Mouse (Mus musculus): ENCODE measurements around the gene Padi1. TPM values are rescaled to one million over a fixed set of nuclear protein-coding genes. Genes with fewer than 3 reads are reported as not detected.

Gene Padi1
- polyA plus RNA-seq, 1 experiment: 0.06 TPM

DNA sequence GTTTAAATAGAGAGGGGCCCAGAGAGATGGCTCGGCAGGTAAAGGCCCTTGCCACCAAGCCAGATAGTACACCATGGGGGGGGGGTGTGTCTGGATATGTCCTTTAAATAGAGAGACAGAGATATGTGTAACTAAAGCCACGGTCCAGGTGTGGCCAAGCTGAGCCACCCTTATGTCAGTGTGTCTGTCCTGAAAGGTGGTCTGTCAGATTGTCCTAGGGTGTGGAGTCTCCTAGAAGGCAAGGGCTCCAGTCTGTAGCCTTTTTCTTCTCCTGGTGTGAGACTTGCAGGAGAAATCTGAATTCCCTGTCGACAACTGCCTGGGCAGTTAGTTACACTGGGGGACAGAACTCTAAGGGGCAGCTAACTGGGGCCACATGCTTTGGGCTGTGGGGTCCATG, 34.6 kb upstream of the Padi1 start:
- TF ChIP-seq POLR2AphosphoS2 (IDR thresholded peaks at IDR 0.05; ENCODE audit: insufficient read length, low read depth) (no peak), TCF3 (IDR thresholded peaks at IDR 0.05; ENCODE audit: insufficient read length, low read depth) (no peak), REST (IDR thresholded peaks at IDR 0.05; ENCODE audit: insufficient read depth, insufficient read length) (no peak), POLR2A (IDR thresholded peaks at IDR 0.05; ENCODE audit: insufficient read length, low read depth) (no peak), MYOG (IDR thresholded peaks at IDR 0.05; ENCODE audit: control insufficient read depth in 1 of 3, insufficient read depth in 1 of 3, insufficient read length in 2 of 3, low read depth in 2 of 3) (no peak), MAX (IDR thresholded peaks at IDR 0.05; ENCODE audit: low read depth) (no peak), CEBPB (IDR thresholded peaks at IDR 0.05; ENCODE audit: insufficient read depth, poor library complexity, severe bottlenecking) (no peak), MYOD1 (IDR thresholded peaks at IDR 0.05; ENCODE audit: control insufficient read depth in 1 of 3, insufficient read length in 2 of 3, low read depth in 2 of 3) (no peak), TCF12 (IDR thresholded peaks at IDR 0.05; ENCODE audit: insufficient read depth, poor library complexity, severe bottlenecking) (no peak), SRF (IDR thresholded peaks at IDR 0.05; ENCODE audit: control insufficient read depth, insufficient read length, low read depth) (no peak), E2F4 (IDR thresholded peaks at IDR 0.05; ENCODE audit: insufficient read depth) (no peak), USF1 (IDR thresholded peaks at IDR 0.05; ENCODE audit: low read depth) (no peak)
- H3K4me2 ChIP-seq (ENCODE audit: low read depth): no peak overlapping the region

DNA sequence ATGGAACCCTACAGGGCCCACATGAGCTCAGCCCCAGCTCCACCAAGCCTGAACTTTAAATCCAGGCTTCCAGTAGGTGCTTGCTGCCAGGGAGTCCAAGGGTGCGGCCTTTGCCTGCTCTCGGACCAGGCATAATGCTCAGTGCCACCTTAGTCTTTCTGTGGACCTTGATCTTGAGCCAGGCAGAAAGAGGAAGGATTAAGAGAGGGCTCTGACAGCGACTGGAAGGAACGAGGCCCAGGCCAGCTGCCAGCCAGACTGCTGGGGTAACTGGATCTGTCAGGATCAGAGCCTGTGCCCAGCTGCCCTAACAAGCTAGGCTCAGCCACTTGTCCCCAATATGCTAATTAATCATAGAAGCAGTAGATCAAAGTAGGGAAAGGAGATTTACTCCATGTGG, 34.2 kb upstream of the Padi1 start:
- Histone ChIP-seq H3K36me3 (ENCODE audit: control insufficient read depth, insufficient read depth) (no peaks in the 10 kb centered on the region), H3ac (ENCODE audit: control insufficient read depth, insufficient read length) (no peak overlapping the region), H3K4me2 (ENCODE audit: low read depth) (no peak overlapping the region), H3K79me2 (ENCODE audit: control insufficient read depth, insufficient read depth) (no peaks in the 10 kb centered on the region), H3K27me3 (ENCODE audit: control insufficient read depth, insufficient read depth, insufficient read length) (no peaks in the 10 kb centered on the region), H3K4me3 (no peak overlapping the region)
- TF ChIP-seq MYOD1 (IDR thresholded peaks at IDR 0.05; ENCODE audit: control insufficient read depth in 1 of 3, insufficient read length in 2 of 3, low read depth in 2 of 3) (peak in 2 of 3 experiments; percentile 51 to 78), MAX (IDR thresholded peaks at IDR 0.05; ENCODE audit: low read depth) (no peak), TCF3 (IDR thresholded peaks at IDR 0.05; ENCODE audit: insufficient read length, low read depth) (peak; percentile 20), TCF12 (IDR thresholded peaks at IDR 0.05; ENCODE audit: insufficient read depth, poor library complexity, severe bottlenecking) (peak; percentile 29), MYOG (IDR thresholded peaks at IDR 0.05; ENCODE audit: control insufficient read depth in 1 of 3, insufficient read depth in 1 of 3, insufficient read length in 2 of 3, low read depth in 2 of 3) (peak; percentile 55 to 84 (median 69)), USF1 (IDR thresholded peaks at IDR 0.05; ENCODE audit: low read depth) (no peak)

More for the DNA sequence above, 34.6 kb upstream of the Padi1 start:
- Histone ChIP-seq H3ac (ENCODE audit: control insufficient read depth, insufficient read length) (no peak overlapping the region), H3K4me3 (no peak overlapping the region), H3K36me3 (ENCODE audit: control insufficient read depth, insufficient read depth) (no peaks in the 10 kb centered on the region), H3K27me3 (ENCODE audit: control insufficient read depth, insufficient read depth, insufficient read length) (no peaks in the 10 kb centered on the region), H3K79me2 (ENCODE audit: control insufficient read depth, insufficient read depth) (no peaks in the 10 kb centered on the region)

DNA sequence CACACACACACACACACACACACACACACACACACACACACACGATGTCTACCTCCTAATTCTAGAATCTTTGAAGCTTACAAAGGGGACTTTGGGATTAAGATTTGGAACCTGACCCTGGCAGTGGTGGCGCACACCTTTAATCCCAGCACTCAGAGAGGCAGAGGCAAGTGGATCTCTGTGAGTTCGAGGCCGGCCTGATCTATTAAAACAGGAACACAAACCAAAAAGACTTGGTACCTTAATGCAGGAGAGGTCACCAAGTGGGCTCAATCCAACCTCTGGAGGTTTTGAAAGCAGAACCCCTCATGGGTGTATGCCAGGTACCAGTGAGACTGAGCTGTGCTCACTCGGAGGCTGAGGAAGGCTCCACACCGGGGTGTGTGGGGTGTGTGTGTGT, 33.5 kb upstream of the Padi1 start:
- Histone ChIP-seq H3K36me3 (ENCODE audit: control insufficient read depth, insufficient read depth) (no peaks in the 10 kb centered on the region), H3ac (ENCODE audit: control insufficient read depth, insufficient read length) (no peak overlapping the region), H3K4me3 (no peak overlapping the region), H3K79me2 (ENCODE audit: control insufficient read depth, insufficient read depth) (no peaks in the 10 kb centered on the region), H3K27me3 (ENCODE audit: control insufficient read depth, insufficient read depth, insufficient read length) (no peaks in the 10 kb centered on the region), H3K4me2 (ENCODE audit: low read depth) (no peak overlapping the region)
- TF ChIP-seq MYOG (IDR thresholded peaks at IDR 0.05; ENCODE audit: control insufficient read depth in 1 of 3, insufficient read depth in 1 of 3, insufficient read length in 2 of 3, low read depth in 2 of 3) (no peak), MYOD1 (IDR thresholded peaks at IDR 0.05; ENCODE audit: control insufficient read depth in 1 of 3, insufficient read length in 2 of 3, low read depth in 2 of 3) (no peak), TCF3 (IDR thresholded peaks at IDR 0.05; ENCODE audit: insufficient read length, low read depth) (no peak), REST (IDR thresholded peaks at IDR 0.05; ENCODE audit: insufficient read depth, insufficient read length) (no peak), E2F4 (IDR thresholded peaks at IDR 0.05; ENCODE audit: insufficient read depth) (no peak), MAX (IDR thresholded peaks at IDR 0.05; ENCODE audit: low read depth) (no peak), CEBPB (IDR thresholded peaks at IDR 0.05; ENCODE audit: insufficient read depth, poor library complexity, severe bottlenecking) (no peak)

GRCm38 (mm10) chr4:140878655-140879054, 33.1 kb upstream of the Padi1 start:
- H3K27me3 ChIP-seq (ENCODE audit: control insufficient read depth, insufficient read depth, insufficient read length): no peaks in the 10 kb centered on the region

DNA sequence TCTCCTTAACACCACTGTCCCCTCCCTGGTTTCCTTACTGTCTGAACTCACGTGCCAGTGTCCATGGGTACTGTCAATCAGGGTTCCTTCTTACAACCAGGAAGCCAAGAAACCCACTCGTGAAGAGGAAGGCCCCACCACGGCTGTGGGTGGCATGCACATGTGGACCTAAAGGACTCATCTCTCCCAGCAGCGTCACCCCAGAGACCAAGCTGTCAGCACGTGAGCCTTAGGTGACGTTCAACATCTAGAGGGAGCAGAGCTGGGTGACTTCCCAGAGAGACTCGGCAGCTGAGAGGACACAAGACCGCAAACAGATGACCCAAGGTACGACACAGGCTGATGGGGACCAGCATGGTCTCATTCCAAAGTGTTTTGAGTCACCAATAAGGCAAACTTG, 31.9 kb upstream of the Padi1 start:
- no peak for TF ChIP-seq POLR2A (IDR thresholded peaks at IDR 0.05; ENCODE audit: insufficient read length, low read depth)
- TF ChIP-seq MYOG (IDR thresholded peaks at IDR 0.05; ENCODE audit: control insufficient read depth in 1 of 3, insufficient read depth in 1 of 3, insufficient read length in 2 of 3, low read depth in 2 of 3): no peak
- TF ChIP-seq POLR2AphosphoS2 (IDR thresholded peaks at IDR 0.05; ENCODE audit: insufficient read length, low read depth): no peak
- TF ChIP-seq TCF3 (IDR thresholded peaks at IDR 0.05; ENCODE audit: insufficient read length, low read depth): no peak
- no peak for TF ChIP-seq REST (IDR thresholded peaks at IDR 0.05; ENCODE audit: insufficient read depth, insufficient read length)
- no peak for TF ChIP-seq MAX (IDR thresholded peaks at IDR 0.05; ENCODE audit: low read depth)
- no peak for TF ChIP-seq USF1 (IDR thresholded peaks at IDR 0.05; ENCODE audit: low read depth)
- TF ChIP-seq MYOD1 (IDR thresholded peaks at IDR 0.05; ENCODE audit: control insufficient read depth in 1 of 3, insufficient read length in 2 of 3, low read depth in 2 of 3): no peak
- TF ChIP-seq E2F4 (IDR thresholded peaks at IDR 0.05; ENCODE audit: insufficient read depth): no peak
- TF ChIP-seq SRF (IDR thresholded peaks at IDR 0.05; ENCODE audit: control insufficient read depth, insufficient read length, low read depth): no peak
- no peak for TF ChIP-seq CEBPB (IDR thresholded peaks at IDR 0.05; ENCODE audit: insufficient read depth, poor library complexity, severe bottlenecking)
- TF ChIP-seq TCF12 (IDR thresholded peaks at IDR 0.05; ENCODE audit: insufficient read depth, poor library complexity, severe bottlenecking): no peak

More at GRCm38 (mm10) chr4:140878655-140879054, 33.1 kb upstream of the Padi1 start:
- H3ac ChIP-seq (ENCODE audit: control insufficient read depth, insufficient read length): no peak overlapping the region
- H3K79me2 ChIP-seq (ENCODE audit: control insufficient read depth, insufficient read depth): no peaks in the 10 kb centered on the region
- no peak overlapping the region for H3K4me2 ChIP-seq (ENCODE audit: low read depth)
- TF ChIP-seq CEBPB (IDR thresholded peaks at IDR 0.05; ENCODE audit: insufficient read depth, poor library complexity, severe bottlenecking) (no peak), USF1 (IDR thresholded peaks at IDR 0.05; ENCODE audit: low read depth) (no peak), TCF12 (IDR thresholded peaks at IDR 0.05; ENCODE audit: insufficient read depth, poor library complexity, severe bottlenecking) (no peak), POLR2A (IDR thresholded peaks at IDR 0.05; ENCODE audit: insufficient read length, low read depth) (no peak), MYOG (IDR thresholded peaks at IDR 0.05; ENCODE audit: control insufficient read depth in 1 of 3, insufficient read depth in 1 of 3, insufficient read length in 2 of 3, low read depth in 2 of 3) (no peak), SRF (IDR thresholded peaks at IDR 0.05; ENCODE audit: control insufficient read depth, insufficient read length, low read depth) (no peak), MAX (IDR thresholded peaks at IDR 0.05; ENCODE audit: low read depth) (no peak), E2F4 (IDR thresholded peaks at IDR 0.05; ENCODE audit: insufficient read depth) (no peak), TCF3 (IDR thresholded peaks at IDR 0.05; ENCODE audit: insufficient read length, low read depth) (no peak), REST (IDR thresholded peaks at IDR 0.05; ENCODE audit: insufficient read depth, insufficient read length) (no peak), POLR2AphosphoS2 (IDR thresholded peaks at IDR 0.05; ENCODE audit: insufficient read length, low read depth) (no peak), MYOD1 (IDR thresholded peaks at IDR 0.05; ENCODE audit: control insufficient read depth in 1 of 3, insufficient read length in 2 of 3, low read depth in 2 of 3) (no peak)
- H3K4me3 ChIP-seq: no peak overlapping the region
- H3K36me3 ChIP-seq (ENCODE audit: control insufficient read depth, insufficient read depth): no peaks in the 10 kb centered on the region

More for the DNA sequence above, 31.9 kb upstream of the Padi1 start:
- H3K4me3 ChIP-seq: no peak overlapping the region
- H3K4me2 ChIP-seq (ENCODE audit: low read depth): no peak overlapping the region
- no peaks in the 10 kb centered on the region for H3K27me3 ChIP-seq (ENCODE audit: control insufficient read depth, insufficient read depth, insufficient read length)
- H3ac ChIP-seq (ENCODE audit: control insufficient read depth, insufficient read length): no peak overlapping the region
- H3K79me2 ChIP-seq (ENCODE audit: control insufficient read depth, insufficient read depth): no peaks in the 10 kb centered on the region
- no peaks in the 10 kb centered on the region for H3K36me3 ChIP-seq (ENCODE audit: control insufficient read depth, insufficient read depth)
